ENCODE assay signal across 10 mouse cellular contexts in genomic region chr17:70794722-70795121, GRCm38 (mm10). TPM values are rescaled to one million over a fixed set of nuclear protein-coding genes. Genes with fewer than 3 reads are reported as not detected.
DNase-seq lines count a peak whose midpoint lies in the region; ATAC-seq lines count a peak whose summit lies in the region.
"Had no signal": no experiment of that assay in that cellular context is flagged by ENCODE, and none has a peak within 500 bp of the region (broad histone marks: within the 10 kb centered on the region; RNA-seq: fewer than 3 reads in every experiment).

No protein-coding gene starts in this region.

- intact Hi-C loops in heart, postnatal 25 days (cut with DNase I): no loop called here
- intact Hi-C loops in gastrocnemius, postnatal 36 days (cut with DNase I): no loop called here

- ATAC-seq in lung, embryonic 16.5 days (ENCODE audit: low read depth): no peak
- ATAC-seq in intestine, embryonic 14.5 days (replicated peaks; ENCODE audit: low FRiP score, low TSS enrichment, low read depth): 0 out of 2 replicates have a peak, but pooled peaks have one; percentile 17
- no peak for ATAC-seq in stomach, embryonic 15.5 days (ENCODE audit: insufficient read depth, low FRiP score, low read depth)

- no peak overlapping the region for H3K9ac ChIP-seq in lung, embryonic 16.5 days (ENCODE audit: low read length)
- no peak overlapping the region for H3K9ac ChIP-seq in intestine, embryonic 14.5 days (ENCODE audit: low read length)
- H3K9ac ChIP-seq in stomach, embryonic 15.5 days: no peak overlapping the region

- peak overlapping the region; percentile 35; the same call in 1 of the 2 replicates for H3K4me3 ChIP-seq in heart, embryonic 10.5 days
- H3K4me3 ChIP-seq in lung, embryonic 16.5 days (ENCODE audit: low read length): no peak overlapping the region
- no peak overlapping the region for H3K4me3 ChIP-seq in intestine, embryonic 14.5 days (ENCODE audit: low read depth, low read length)
- no peak overlapping the region for H3K4me3 ChIP-seq in stomach, embryonic 15.5 days (replicated peaks)

- peak overlapping the region; percentile 11; the same call in 1 of the 2 replicates for H3K4me2 ChIP-seq in lung, embryonic 16.5 days (ENCODE audit: low read depth, low read length)
- H3K4me2 ChIP-seq in intestine, embryonic 14.5 days (ENCODE audit: low read length): peak overlapping the region; percentile 14
- peak overlapping the region; percentile 24 for H3K4me2 ChIP-seq in stomach, embryonic 15.5 days

- H3K27ac ChIP-seq in heart, embryonic 10.5 days: peak overlapping the region; percentile 60; the same call in 1 of the 2 replicates
- H3K27ac ChIP-seq in lung, embryonic 16.5 days (ENCODE audit: low read length): peak overlapping the region; percentile 59
- peak overlapping the region; percentile 29; the same call in 1 of the 2 replicates for H3K27ac ChIP-seq in intestine, embryonic 14.5 days (ENCODE audit: low read depth)
- H3K27ac ChIP-seq in stomach, embryonic 15.5 days: peak overlapping the region; percentile 23

- peak; percentile 69 for DNase-seq in heart, embryonic 10.5 days (ENCODE audit: low spot score)
- no peak for DNase-seq in heart, postnatal 25 days (ENCODE audit: low spot score)
- DNase-seq in lung, postnatal 25 days (ENCODE audit: low spot score): no peak
- no peak for DNase-seq in intestine, embryonic 14.5 days (ENCODE audit: low spot score)
- DNase-seq in adrenal gland, postnatal 36 days: no peak
- DNase-seq in gastrocnemius, postnatal 36 days: no peak
- DNase-seq: B cell, adult 2 months; kidney, postnatal 25 days had no signal

- WGBS in heart, embryonic 10.5 days: 31% methylated on average over 6 of the region's 6 CpGs
- 34% methylated on average over 6 of the region's 6 CpGs for WGBS in lung, embryonic 16.5 days
- WGBS in intestine, embryonic 14.5 days: 44% methylated on average over 6 of the region's 6 CpGs
- 41% methylated on average over 6 of the region's 6 CpGs for WGBS in stomach, embryonic 15.5 days

- H3K9me3 ChIP-seq in heart, embryonic 10.5 days: no peaks in the 10 kb centered on the region
- H3K9me3 ChIP-seq in lung, embryonic 16.5 days (ENCODE audit: control insufficient read depth, low read length): no peaks in the 10 kb centered on the region
- no peaks in the 10 kb centered on the region for H3K9me3 ChIP-seq in intestine, embryonic 14.5 days (ENCODE audit: control insufficient read depth, low read length)
- no peaks in the 10 kb centered on the region for H3K9me3 ChIP-seq in stomach, embryonic 15.5 days

- H3K36me3 ChIP-seq in heart, embryonic 10.5 days: no peaks in the 10 kb centered on the region
- H3K36me3 ChIP-seq in lung, embryonic 16.5 days (ENCODE audit: control insufficient read depth, insufficient read depth, low read length): no peaks in the 10 kb centered on the region
- no peaks in the 10 kb centered on the region for H3K36me3 ChIP-seq in intestine, embryonic 14.5 days (ENCODE audit: control insufficient read depth, insufficient read depth, low read length)
- no peaks in the 10 kb centered on the region for H3K36me3 ChIP-seq in stomach, embryonic 15.5 days

- no peaks in the 10 kb centered on the region for H3K27me3 ChIP-seq in heart, embryonic 10.5 days (ENCODE audit: insufficient read depth, poor library complexity, severe bottlenecking)
- no peaks in the 10 kb centered on the region for H3K27me3 ChIP-seq in lung, embryonic 16.5 days (ENCODE audit: control insufficient read depth, insufficient read depth, low read depth, low read length)
- H3K27me3 ChIP-seq in intestine, embryonic 14.5 days (replicated peaks; ENCODE audit: control insufficient read depth, insufficient read depth, low read length): no peaks in the 10 kb centered on the region
- no peaks in the 10 kb centered on the region for H3K27me3 ChIP-seq in stomach, embryonic 15.5 days (replicated peaks)

- peaks cover 17% of the 10 kb centered on the region for H3K4me1 ChIP-seq in heart, embryonic 10.5 days
- H3K4me1 ChIP-seq in lung, embryonic 16.5 days (replicated peaks; ENCODE audit: control insufficient read depth, insufficient read depth, low read length): peaks cover 8% of the 10 kb centered on the region
- peaks cover 8% of the 10 kb centered on the region for H3K4me1 ChIP-seq in intestine, embryonic 14.5 days (replicated peaks; ENCODE audit: control insufficient read depth, insufficient read depth, low read length)
- H3K4me1 ChIP-seq in stomach, embryonic 15.5 days: no peaks in the 10 kb centered on the region; the same call in 1 of the 2 replicates

RNA-seq across cellular contexts. Expression of gene Tgif1, which starts 58.6 kb away (rescaled TPM):
- polyA plus RNA-seq in heart, embryonic 10.5 days (2016; fragmentation: Nextera tagmentation; extraction: Ambion mirVana): 31.5 and 58.1 TPM in 2 replicates
- total RNA-seq in heart, postnatal 25 days (2021): 1 to 10 TPM; 5.3 to 7.6 TPM
- 63.1 and 69.4 TPM in 2 replicates for polyA plus RNA-seq in lung, embryonic 16.5 days (2015; fragmentation: Nextera tagmentation; extraction: Ambion mirVana)
- 56.1 and 58.4 TPM in 2 replicates for polyA plus RNA-seq in intestine, embryonic 14.5 days (2014; fragmentation: Nextera tagmentation; extraction: Ambion mirVana)
- 60.7 and 66.8 TPM in 2 replicates for polyA plus RNA-seq in stomach, embryonic 15.5 days (2015; fragmentation: Nextera tagmentation; extraction: Ambion mirVana)
- 10 to 100 TPM; 42.0 to 48.8 TPM for total RNA-seq in adrenal gland, postnatal 36 days (2021)
- 1 to 10 TPM; 5.8 to 6.0 TPM for total RNA-seq in gastrocnemius, postnatal 36 days (2021)
